Mouse (Mus musculus) thymus, postnatal 14 days (tissue): Measurements from ENCODE around the gene Trmt10a.
"Not testable (repeated sequence)": the region's sequence is repeated elsewhere in the genome, so short reads cannot be mapped to it uniquely, and the experiment has no call there.

Experiments used
- DNase-seq: peaks from one replicate; pipeline ENCODE4 v3.0.0; 2021

Gene Trmt10a

DNA sequence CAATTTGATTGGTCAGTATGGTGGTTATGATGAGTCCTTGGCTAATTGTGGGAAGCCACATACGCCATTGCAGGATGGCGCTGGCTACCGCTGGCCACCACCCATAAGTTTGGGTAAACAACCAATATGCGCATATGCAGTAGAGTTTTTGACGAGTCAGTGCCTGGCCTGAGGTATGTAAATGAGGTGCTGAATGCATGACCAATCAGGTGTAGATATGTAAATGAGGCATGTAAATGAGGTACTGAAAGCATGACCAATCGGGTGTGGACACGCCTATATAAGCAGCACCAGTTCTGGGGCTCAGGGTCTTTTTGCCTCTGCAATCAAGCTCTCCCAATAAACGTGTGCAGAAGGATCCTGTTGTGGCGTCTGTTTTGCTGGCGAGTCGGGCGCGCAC, 5.1 kb upstream of the Trmt10a start:
- not testable (repeated sequence) for DNase-seq

DNA sequence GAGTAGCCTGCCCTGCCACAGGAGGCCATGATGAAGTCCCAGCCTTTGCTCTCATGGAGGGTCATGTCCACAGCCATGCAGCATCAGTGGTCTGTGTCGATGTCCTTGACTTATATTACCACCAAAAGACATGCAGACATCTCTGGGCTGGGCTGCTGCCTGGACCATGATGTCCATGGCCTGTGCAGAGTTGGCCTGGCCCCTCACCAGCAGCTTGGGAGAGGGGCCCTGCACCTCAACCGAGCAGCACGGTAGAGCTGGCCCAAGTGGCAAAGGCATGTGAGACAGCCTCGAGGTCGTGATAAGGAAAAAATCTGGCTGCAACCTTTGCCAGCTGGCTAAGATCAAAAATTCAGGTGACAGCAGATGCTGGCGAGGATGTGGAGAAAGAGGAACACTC, 3.6 kb upstream of the Trmt10a start:
- DNase-seq, result no peak

DNA sequence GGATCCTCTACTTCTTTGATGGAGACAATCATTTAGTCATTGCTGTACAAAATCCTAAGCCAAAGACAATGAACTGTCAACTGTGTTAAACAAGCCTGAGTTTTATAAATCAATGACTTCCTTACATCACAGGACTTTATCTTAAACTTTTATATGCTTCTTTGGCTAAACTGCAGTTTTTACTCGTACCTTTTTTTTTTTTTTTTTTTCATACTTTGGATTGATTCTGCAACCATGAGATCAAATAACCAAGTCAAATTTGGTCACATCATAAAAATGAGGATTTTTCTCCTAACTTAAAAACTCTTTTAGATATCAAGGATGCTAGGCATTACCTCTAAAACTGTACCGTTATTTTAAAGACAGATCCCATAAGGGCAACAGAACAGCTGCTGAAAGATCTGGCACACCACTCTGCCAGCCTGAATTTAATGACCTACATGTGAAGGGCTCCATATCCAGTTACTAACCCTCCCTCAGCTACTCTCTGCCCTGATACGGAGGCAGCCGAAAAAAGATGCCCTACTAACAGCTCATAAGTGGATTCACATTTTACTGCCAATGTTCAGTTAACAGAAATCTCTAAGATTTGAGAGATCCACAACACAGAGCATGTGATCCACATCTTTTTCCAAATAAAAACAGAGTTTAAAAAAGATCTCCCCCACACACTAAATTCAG, 1.1 kb upstream of the Trmt10a start:
- no peak for DNase-seq

DNA sequence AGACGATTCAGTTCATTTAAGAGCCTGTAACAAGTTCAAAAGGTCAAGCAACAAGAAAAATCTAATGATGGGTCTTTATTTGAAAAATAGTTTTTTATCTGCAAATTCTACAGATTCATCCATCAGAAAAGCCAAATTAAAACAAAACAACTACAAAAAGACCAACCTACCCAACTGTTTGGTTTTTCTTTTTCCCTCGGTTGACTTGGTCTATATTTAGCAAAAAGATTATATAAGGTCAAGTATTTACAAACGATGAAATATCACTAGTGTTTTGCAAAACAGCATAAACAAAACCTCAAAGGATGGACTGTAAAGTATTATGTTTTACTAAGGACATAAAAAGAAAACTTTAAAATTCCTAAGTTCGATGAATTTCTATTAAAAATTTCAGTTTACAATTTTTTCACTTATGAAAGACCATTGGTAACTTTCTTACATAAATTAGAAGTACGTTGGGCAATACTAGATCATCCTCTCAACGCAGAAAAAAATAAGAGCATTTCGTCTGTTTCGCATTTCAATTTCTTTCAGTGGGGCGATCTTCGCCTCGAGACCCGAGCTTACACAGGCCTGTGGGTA, 424 bp upstream of the Trmt10a start:
- DNase-seq, result no peak

DNA sequence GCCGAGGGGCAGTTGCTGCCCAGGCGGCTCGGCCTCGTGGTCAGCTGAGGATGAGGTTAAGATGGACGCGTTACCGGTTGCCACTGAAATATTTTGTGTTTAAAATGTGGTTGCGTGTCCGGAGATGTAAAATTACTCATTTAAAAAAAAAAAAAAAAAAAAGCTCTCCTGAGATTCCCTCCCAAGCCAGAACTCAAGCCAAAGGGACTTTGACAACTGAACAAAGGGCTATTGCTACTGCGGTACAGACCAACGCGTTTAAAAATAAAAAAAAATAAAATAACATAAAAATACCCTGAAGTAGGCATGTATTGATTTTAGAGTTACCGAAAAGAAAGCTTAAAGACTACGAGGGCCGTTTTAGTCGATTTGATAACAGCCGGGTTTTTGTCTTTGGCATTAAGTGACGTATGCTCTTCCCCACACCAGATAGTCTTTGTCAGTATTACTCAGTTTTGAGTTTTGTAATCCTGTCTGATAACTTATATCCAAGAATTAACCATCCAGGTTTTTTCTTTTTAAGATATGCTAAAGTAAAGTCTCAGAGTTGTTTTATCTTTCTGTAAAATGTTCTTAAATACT, 903 bp downstream of the Trmt10a start:
- DNase-seq, result no peak

DNA sequence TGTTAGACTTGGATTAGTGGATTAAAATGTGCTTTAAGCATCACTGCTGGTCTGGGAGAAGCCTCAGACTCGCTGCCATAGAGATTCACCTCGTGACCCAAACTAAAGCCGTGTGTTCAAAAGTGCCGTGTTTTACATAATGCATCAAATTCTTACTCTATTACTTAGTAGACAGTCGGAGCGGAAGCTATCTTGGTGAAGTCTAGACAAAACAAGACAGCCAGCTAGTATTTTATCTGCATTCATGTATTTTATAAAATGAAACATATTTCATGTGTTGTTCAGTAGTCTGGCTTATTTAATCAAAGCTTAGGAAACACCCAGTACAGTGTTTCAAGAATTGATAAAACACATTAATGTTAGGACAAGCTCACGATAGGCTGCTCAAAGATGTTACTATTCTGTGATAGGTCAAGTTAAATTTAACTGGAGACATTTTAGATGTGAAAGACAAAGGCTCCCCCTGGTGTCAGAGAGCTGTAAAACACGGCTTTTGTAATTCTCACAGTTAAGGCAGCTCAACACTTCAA, 1.5 kb downstream of the Trmt10a start, which contains the start of gene Mttp:
TSS of gene Mttp (minus strand) at position 327 of the 530 bp plus-strand sequence.
- DNase-seq, result peak; percentile 82

DNA sequence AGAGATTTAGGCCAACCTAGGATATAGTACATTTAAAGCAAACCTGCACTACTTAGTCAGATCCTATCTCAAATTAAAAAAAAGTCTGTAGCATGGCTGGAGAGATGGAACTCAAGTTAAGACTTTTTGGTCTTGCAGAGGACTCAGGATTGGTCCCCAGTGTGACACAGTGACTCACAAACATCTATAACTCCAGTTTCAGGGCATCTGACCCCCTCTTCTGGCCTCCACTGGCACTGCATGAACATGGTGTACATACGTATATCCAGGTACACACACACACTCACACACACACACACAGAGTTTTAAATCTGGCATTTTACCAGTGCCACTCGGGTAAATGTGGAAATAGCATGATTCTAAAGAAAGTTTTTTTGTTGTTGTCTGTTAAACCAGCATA, 5.6 kb downstream of the Trmt10a start:
- DNase-seq, result no peak

DNA sequence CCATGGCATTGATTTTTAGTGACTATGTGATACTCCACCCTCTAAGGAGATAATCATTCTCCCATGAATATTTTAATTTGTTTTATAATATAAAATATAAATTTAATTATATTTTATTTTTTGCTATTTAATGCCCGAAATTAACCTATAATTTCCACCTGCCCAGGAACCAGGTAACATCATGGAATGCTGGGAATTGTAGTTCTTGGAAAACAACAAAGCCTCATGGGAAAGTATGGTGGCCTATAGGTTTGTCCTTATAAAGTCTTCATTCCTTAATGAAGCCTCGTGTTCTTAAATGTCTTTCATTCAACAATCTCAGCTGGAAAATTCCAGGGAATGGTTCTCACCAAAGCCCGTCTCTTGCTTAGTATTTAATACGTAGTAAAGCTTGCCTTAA, 11.8 kb downstream of the Trmt10a start:
- no peak for DNase-seq

DNA sequence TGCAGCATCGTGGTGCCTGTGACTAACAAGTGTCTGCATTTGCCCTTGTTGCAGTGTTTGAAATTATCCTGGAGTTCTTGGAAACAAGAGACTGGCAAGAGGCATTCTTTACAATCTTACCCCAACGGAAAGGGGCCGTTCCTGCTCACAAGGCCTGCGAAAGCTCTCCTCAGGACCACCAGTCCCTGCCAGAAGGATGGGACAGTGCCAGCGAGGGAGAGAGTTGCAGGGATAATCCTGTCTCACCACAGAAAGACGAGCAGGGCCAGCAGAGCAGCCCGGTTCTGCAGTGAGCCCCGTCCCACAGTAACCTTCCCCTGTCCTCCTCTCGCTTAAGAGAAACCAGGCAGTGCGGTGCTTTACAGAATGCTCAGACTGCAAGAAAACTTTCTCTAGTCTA, 13.4 kb downstream of the Trmt10a start:
- DNase-seq, result no peak

DNA sequence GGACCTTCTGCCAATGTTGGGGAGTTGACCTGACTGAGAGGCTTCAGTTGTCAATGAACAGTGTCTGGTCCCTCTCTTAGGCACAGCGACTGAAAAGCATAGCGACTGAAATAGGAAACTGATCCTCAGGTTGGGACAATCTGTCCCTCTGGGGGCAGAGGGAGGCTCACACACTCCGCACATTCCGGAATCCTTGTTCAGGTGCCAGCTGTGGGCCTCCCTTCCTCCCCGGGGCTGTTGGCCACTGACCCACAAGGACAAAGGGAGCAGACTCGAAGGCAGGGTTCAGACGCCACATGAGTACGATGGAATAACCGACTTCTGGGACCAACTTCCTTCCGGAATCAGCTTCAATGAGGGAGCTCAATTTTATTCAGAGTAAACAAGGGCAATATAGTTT, 18.4 kb downstream of the Trmt10a start:
- no peak for DNase-seq

DNA sequence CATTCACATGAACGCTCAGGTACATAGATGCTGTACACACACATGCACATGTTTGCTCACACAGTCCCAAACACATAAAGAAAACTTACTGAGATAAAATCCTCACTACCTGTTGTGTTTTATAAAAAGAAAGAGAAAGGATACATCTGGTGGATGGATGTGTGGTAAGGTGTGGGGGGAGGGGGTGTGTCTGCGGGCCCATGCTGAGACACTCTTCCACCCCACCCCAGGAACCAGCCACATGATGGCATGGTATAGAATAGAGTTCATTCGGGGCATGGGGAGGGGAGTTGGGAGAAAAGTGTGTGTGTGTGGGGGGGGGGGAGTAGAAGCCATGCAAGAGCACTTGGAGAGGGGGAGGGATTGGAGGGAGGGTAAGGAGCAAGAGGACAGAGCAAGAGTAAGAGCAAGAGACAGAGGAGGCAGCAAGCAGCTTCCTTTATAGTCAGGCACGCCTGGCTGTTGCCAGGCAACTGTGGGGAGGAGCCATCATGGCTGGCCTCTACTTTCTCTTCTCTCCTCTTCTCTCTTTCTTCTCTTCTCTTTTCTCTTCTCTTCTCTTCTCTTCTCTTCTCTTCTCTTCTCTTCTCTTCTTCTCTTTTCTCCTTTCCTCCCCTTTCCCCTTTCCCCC, 19.4 kb downstream of the Trmt10a start:
- DNase-seq, result no peak

DNA sequence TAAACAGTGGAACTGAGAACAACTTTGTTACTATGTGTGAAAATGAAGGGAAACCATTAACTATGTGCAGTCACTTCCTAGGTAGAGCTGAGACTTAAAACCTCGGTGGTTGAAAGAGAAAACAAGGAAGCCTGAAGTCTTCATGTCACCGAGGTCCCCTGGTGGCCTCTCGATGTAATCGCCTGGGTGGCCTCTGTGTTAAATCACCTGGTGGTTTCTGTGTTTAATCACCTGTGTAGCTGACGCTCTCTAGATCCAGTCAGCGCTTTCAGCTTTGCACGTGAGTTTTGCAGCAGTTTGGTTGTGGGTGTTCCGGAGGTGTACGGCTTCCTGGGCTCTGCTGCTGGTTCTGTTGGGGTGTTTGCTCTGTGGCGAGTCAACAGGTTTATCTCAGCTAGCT, 30.0 kb downstream of the Trmt10a start:
- peak; percentile 34 for DNase-seq

DNA sequence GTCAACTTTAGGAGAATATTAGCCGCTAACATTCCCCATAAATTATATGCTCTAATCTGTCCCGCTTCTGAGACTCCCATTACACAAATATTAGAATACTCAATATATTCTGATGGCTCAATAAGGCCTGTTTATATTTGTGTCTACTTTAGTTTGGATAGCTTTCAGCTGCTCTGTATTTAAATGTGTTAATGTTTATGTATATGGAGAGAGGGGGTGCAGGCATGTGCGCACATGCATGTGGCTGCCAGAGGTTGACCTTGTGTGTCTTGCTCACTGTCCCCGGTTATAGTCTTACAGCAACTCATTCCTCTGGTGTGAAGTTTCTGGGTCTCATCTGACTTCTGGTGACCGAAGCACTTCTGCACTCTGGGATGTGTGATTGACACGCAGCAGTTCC, 32.3 kb downstream of the Trmt10a start:
- DNase-seq, result no peak

DNA sequence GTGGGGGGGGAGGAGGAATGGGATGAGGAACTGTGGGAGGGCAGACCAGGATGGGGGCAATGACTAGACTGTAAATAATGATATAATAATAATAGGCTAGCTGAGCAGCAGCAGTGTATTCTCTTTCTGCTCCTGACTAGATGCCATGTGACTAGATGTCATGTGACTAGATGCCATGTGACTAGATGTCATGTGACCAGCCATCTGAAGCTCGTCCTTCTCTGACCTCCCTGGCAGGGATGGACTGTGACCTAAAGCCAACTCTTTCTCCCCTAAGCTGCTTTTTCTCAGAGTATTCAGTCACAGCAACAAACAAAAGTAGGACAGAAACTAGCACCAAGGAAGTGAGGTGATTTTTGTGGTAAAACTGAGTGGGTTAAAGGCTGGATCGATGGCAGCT, 38.8 kb downstream of the Trmt10a start:
- DNase-seq, result no peak

DNA sequence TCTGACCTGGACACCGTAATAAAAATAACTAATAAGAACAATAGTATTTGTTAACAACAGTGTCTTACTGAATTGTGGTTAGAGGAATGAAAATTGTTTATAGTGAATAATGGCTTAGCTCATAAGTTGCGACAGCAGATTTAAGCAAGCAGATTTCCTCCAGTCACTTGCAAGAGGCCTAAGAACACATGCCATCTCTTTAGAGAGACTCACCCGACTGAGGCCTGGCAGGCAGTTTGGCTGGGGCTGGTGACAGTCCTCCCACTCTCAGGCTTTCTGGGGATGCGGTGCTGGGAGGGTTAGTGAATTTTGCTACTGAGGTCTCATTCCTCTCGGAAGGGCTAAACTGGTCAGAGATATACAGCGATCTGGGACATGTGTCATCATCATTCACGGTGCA, 40.1 kb downstream of the Trmt10a start:
- DNase-seq, result no peak

DNA sequence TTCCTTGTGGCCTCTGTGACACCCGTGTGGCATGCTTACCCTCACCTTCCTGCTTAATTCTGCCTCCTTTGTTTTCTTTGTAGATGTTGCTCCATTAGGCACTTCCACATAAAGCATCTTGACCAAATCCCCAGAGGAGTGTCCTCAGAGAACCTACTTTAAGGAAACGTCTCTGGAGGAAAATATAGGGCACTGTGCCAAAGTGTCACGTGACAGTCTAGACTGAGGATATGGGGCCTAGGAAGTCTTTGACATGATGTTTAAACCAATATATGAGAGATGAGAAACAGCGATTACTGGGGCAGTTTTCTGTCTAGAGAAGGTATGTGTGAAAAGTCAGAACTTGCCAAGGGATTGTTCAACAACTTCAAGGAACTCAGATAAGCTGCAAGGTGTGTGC, 42.0 kb downstream of the Trmt10a start:
- no peak for DNase-seq

DNA sequence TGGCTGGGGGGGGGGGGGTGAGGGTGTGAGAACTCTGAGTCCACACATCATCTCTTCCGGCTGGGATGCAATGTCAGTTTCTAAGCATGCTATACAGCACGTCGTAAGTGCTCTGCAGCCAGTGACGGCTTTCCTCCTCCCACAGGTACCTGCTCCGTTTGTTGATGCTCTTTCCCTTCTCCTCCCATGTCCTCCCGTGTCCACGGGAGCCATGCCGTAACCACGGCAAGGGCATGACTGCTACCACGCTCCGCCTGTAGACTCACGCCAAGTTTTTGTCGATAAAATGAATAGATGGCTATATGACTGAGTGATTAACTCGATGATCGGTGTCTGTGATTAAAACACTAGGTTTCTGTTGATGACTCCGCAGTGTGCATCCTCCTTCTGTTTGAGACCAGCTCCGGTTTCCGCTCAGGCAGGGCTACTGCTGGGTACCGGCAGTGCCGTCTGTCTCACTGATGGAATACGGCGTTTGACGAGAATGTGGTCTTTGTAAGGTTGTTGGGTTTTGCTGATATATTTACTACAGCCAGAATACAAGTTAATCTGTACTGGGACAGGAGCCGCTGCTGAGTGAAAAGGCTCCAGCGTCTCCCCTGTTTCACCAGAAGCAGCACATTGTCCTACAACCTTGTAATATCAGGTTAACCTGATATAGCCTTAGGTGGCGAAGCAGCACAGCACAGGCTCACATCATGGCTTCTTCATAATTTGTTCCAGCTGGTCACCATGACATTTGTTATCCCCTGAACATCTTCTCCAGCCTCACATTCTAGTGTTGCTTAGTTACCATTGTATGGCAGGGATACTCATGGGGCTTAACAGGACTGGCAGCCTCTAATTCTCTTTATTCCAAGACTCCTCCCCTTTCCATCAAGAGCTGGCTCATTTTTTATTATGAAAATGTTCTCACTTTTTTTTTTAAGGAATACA, 43.0 kb downstream of the Trmt10a start:
- DNase-seq, result no peak

DNA sequence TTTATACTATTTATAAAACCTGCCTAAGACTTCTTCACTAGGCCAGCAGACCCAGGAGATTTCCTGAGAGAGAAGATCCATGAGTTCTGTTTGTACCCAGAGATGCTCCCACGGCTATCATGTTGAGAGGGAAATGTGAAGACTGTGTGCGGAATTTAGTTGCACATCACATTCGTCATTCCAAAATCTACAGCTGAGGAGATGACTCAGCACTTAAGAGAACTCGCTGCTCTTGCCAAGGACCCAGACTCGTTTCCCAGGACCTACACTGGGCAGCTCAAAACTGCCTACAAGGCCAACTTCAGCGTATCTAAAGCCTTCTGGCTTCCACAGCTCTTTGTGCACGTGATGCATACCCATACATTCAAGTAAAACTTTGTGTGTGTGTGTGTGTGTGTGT, 49.0 kb downstream of the Trmt10a start:
- DNase-seq, result no peak

DNA sequence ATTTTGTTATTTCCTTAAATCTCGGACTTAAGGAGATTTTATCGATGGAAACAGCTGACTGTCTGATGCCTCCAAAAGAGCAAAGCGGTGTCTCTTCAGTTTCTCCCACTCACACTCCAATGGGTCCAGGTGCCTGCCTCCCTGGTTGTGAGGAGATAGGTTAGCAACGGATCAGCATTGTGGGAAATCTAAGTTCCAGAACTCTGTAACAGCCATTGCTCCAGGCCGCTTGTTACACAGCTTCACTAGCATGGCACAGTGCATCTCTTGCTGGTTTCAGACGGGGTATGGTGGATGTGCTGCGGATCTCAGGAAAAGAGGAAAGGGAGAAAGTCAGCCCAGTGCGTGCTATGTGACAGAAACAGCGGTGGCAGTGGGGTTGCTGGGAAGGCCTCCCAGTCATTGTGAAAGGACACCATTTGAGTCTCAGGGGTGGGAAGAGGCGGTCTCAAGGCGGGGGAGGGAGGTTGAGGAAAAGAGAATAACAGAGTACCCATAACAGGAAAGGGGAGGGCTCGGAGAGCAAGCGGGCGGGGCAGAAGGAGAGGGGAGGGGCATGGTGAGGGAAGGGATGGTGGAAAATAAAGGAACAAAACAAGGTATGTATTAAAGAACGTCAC, 50.5 kb downstream of the Trmt10a start, which contains the start of gene 4930579F01Rik:
TSS of gene 4930579F01Rik (minus strand) at position 143 of the 620 bp plus-strand sequence.
- DNase-seq, result no peak

DNA sequence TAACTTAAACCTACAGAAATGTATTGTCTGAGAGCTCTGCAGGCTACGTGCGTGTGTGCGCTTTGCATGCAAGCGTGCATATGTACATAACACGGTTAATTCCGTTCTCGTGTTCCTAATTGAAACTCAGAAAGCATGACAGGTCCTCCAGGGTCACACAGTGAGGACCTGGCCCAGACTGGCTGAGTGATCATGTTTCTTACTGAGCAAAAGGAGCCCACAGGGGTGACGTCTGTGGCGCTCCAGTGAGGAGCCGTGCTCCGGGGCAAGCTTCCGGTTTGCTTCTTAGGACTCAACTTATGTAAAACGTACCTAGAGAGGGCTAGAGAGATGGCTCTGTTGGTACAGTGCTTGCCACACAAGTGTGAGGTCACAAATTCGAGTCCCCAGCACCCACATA, 53.8 kb downstream of the Trmt10a start:
- no peak for DNase-seq

DNA sequence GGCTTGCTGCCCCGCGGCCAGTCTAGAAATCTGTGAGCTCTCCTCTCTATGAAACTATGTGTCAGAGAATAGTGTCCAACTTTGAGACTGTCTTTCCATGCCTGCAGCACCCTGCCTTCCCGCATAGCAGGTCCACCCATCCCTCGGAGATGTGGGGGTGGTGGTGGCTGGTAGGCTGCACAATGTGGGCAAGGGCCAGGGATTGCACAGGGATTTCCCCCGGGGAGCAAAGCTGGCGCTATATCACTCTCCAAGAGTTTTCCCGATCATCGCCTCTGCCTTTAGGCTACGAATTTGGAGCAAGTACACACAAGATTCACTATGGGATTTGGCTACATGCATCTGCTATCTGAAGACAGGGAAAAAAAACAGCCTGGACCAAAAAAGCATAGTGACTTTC, 54.3 kb downstream of the Trmt10a start:
- DNase-seq, result no peak
